Mouse (Mus musculus) embryonic facial prominence, embryonic 11.5 days (tissue): ENCODE results near the gene Snrnp25. TPM values are rescaled to one million over a fixed set of nuclear protein-coding genes. Genes with fewer than 3 reads are reported as not detected.

Source experiments
- ATAC-seq: fragments of 200-750 bp; cut with Nextera tagmentation; replicated peaks from 2 replicates; pipeline ENCODE4 v1.8.0; 2017; ENCODE audit warnings: low read depth; ENCODE audit not compliant: insufficient number of reproducible peaks, low FRiP score, low TSS enrichment
- DNase-seq: peaks from one replicate; pipeline ENCODE4 v3.0.0-alpha.2; 2015; ENCODE audit warnings: low spot score
- H3K27ac ChIP-seq: fragments of 300-500 bp; sonication (generic); replicated peaks from 2 replicates; pipeline ENCODE4 v1.5.1; 2014; ENCODE audit warnings: mild to moderate bottlenecking, low read depth, low read length, control low read depth
- H3K27me3 ChIP-seq: fragments of 300-500 bp; sonication (generic); 2 replicates; pipeline ENCODE4 v1.6.1; 2014; ENCODE audit warnings: mild to moderate bottlenecking, low read length, moderate library complexity, mixed read lengths; ENCODE audit not compliant: control insufficient read depth, insufficient read depth
- H3K36me3 ChIP-seq: fragments of 300-500 bp; sonication (generic); replicated peaks from 2 replicates; pipeline ENCODE4 v1.6.1; 2014; ENCODE audit warnings: low read depth, mild to moderate bottlenecking, low read length, moderate library complexity, mixed read lengths; ENCODE audit not compliant: control insufficient read depth, insufficient read depth
- H3K4me1 ChIP-seq: fragments of 300-500 bp; sonication (generic); 2 replicates; pipeline ENCODE4 v1.6.1; 2014; ENCODE audit warnings: low read length, mixed read lengths; ENCODE audit not compliant: control insufficient read depth, insufficient read depth
- H3K4me2 ChIP-seq: fragments of 300-500 bp; sonication (generic); 2 replicates; pipeline ENCODE4 v1.6.1; 2014; ENCODE audit warnings: low read depth, mild to moderate bottlenecking, control low read depth, low read length, moderate library complexity
- H3K4me3 ChIP-seq: fragments of 300-500 bp; sonication (generic); 2 replicates; pipeline ENCODE4 v1.5.1; 2014; ENCODE audit warnings: low read depth, low read length, control low read depth
- H3K9ac ChIP-seq: fragments of 300-500 bp; sonication (generic); replicated peaks from 2 replicates; pipeline ENCODE4 v1.6.1; 2014; ENCODE audit warnings: mild to moderate bottlenecking, control low read depth, low read length
- H3K9me3 ChIP-seq: fragments of 300-500 bp; sonication (generic); replicated peaks from 2 replicates; pipeline ENCODE4 v1.6.1; 2016; ENCODE audit warnings: mild to moderate bottlenecking, low read length, inconsistent platforms, mixed read lengths; ENCODE audit not compliant: control insufficient read depth
- WGBS: fragments of 180-500 bp; shearing (Covaris S2); extraction: QIAGEN DNeasy Blood & Tissue Kit; methylation state at CpG from one replicate; pipeline ENCODE4 v1.1.7; 2014; 5-methylcytosine and 5-hydroxymethylcytosine counted together
- polyA plus RNA-seq: library from polyadenylated mRNA; unstranded; fragments of >200 nt; fragmentation: Nextera tagmentation; extraction: Ambion mirVana; gene quantifications from 2 replicates; pipeline ENCODE4 v1.2.1, GENCODE M21; 2014

The Snrnp25 gene
- polyA plus RNA-seq, 1 experiment from 2014 or later = 91.8 TPM

- Histone ChIP-seq H3K27me3 (no peaks in the 10 kb centered on the region), H3K36me3 (peaks cover 2% of the 10 kb centered on the region), H3K9ac (no peak overlapping the region), H3K4me2 (no peak overlapping the region), H3K9me3 (no peaks in the 10 kb centered on the region), H3K4me3 (no peak overlapping the region), H3K27ac (no peak overlapping the region), H3K4me1 (peaks cover 6% of the 10 kb centered on the region; the same call in 1 of the 2 replicates)
- DNase-seq = no peak
- WGBS = 81% methylated on average over 3 of the region's 3 CpGs
- ATAC-seq = no peak
These were observed 23.2 kb downstream of the Snrnp25 start for GRCm38 (mm10) chr11:32228292-32228845.

- Histone ChIP-seq H3K4me3 (no peak overlapping the region), H3K36me3 (peaks cover 2% of the 10 kb centered on the region), H3K27me3 (no peaks in the 10 kb centered on the region), H3K9ac (no peak overlapping the region), H3K4me1 (no peaks in the 10 kb centered on the region; the same call in 1 of the 2 replicates), H3K27ac (no peak overlapping the region), H3K4me2 (no peak overlapping the region), H3K9me3 (no peaks in the 10 kb centered on the region)
- WGBS = 82% methylated on average over 4 of the region's 4 CpGs
- DNase-seq = no peak
- ATAC-seq = no peak
These were observed 25.0 kb downstream of the Snrnp25 start for GRCm38 (mm10) chr11:32230220-32230619.

GRCm38 (mm10) chr11:32231125-32231524 is 25.9 kb downstream of the Snrnp25 start:
- Histone ChIP-seq H3K9me3 (no peaks in the 10 kb centered on the region), H3K4me1 (no peaks in the 10 kb centered on the region; the same call in 1 of the 2 replicates), H3K27ac (no peak overlapping the region), H3K9ac (no peak overlapping the region), H3K4me2 (no peak overlapping the region), H3K36me3 (peaks cover 2% of the 10 kb centered on the region), H3K27me3 (no peaks in the 10 kb centered on the region), H3K4me3 (no peak overlapping the region)
- DNase-seq = no peak
- ATAC-seq = no peak
- 86% methylated on average over 2 of the region's 2 CpGs for WGBS

GRCm38 (mm10) chr11:32232848-32233247 is 27.6 kb downstream of the Snrnp25 start:
- DNase-seq (no peak), ATAC-seq (0 out of 2 replicates have a peak, but pooled peaks have one; percentile 15)
- peaks cover 4% of the 10 kb centered on the region for H3K36me3 ChIP-seq
- no peaks in the 10 kb centered on the region for H3K9me3 ChIP-seq
- no peak overlapping the region for H3K4me2 ChIP-seq
- H3K27ac ChIP-seq = no peak overlapping the region
- WGBS = 76% methylated on average over 10 of the region's 10 CpGs
- no peak overlapping the region for H3K4me3 ChIP-seq
- no peak overlapping the region for H3K9ac ChIP-seq
- no peaks in the 10 kb centered on the region for H3K27me3 ChIP-seq
- H3K4me1 ChIP-seq = no peaks in the 10 kb centered on the region

- Histone ChIP-seq H3K27me3 (no peaks in the 10 kb centered on the region), H3K9me3 (no peaks in the 10 kb centered on the region), H3K36me3 (peaks cover 4% of the 10 kb centered on the region), H3K4me1 (no peaks in the 10 kb centered on the region), H3K9ac (no peak overlapping the region), H3K27ac (no peak overlapping the region), H3K4me2 (no peak overlapping the region), H3K4me3 (no peak overlapping the region)
- DNase-seq (no peak), ATAC-seq (no peak)
- WGBS = 100% methylated on average over 3 of the region's 3 CpGs
These were observed 28.7 kb downstream of the Snrnp25 start for GRCm38 (mm10) chr11:32233895-32234294.

GRCm38 (mm10) chr11:32234816-32235485 is 29.7 kb downstream of the Snrnp25 start:
- Histone ChIP-seq H3K4me3 (no peak overlapping the region), H3K9ac (no peak overlapping the region), H3K4me2 (no peak overlapping the region), H3K4me1 (no peaks in the 10 kb centered on the region), H3K27ac (no peak overlapping the region), H3K27me3 (no peaks in the 10 kb centered on the region), H3K9me3 (no peaks in the 10 kb centered on the region), H3K36me3 (peaks cover 4% of the 10 kb centered on the region)
- no peak for ATAC-seq
- no peak for DNase-seq
- WGBS = 90% methylated on average over 6 of the region's 6 CpGs

- peaks cover 2% of the 10 kb centered on the region for H3K36me3 ChIP-seq
These were observed 30.4 kb downstream of the Snrnp25 start for GRCm38 (mm10) chr11:32235646-32236045.

GRCm38 (mm10) chr11:32236132-32236531 is 30.9 kb downstream of the Snrnp25 start:
- H3K9me3 ChIP-seq = no peaks in the 10 kb centered on the region
- no peak for DNase-seq
- 67% methylated on average over 2 of the region's 2 CpGs for WGBS
- H3K27ac ChIP-seq = no peak overlapping the region
- no peak overlapping the region for H3K4me2 ChIP-seq
- H3K27me3 ChIP-seq = no peaks in the 10 kb centered on the region
- H3K9ac ChIP-seq = no peak overlapping the region
- H3K4me1 ChIP-seq = no peaks in the 10 kb centered on the region
- peaks cover 2% of the 10 kb centered on the region for H3K36me3 ChIP-seq
- H3K4me3 ChIP-seq = no peak overlapping the region
- no peak for ATAC-seq

More at GRCm38 (mm10) chr11:32235646-32236045, 30.4 kb downstream of the Snrnp25 start:
- H3K9me3 ChIP-seq = no peaks in the 10 kb centered on the region
- no peak for DNase-seq
- H3K27ac ChIP-seq = no peak overlapping the region
- H3K4me3 ChIP-seq = no peak overlapping the region
- no peaks in the 10 kb centered on the region for H3K4me1 ChIP-seq
- no peak overlapping the region for H3K9ac ChIP-seq
- no peak for ATAC-seq
- H3K27me3 ChIP-seq = no peaks in the 10 kb centered on the region
- WGBS = 57% methylated on average over 3 of the region's 3 CpGs
- H3K4me2 ChIP-seq = no peak overlapping the region
